Mouse (Mus musculus) skeletal muscle tissue, postnatal 0 days (tissue): ENCODE results near the gene Vmn1r101. TPM values are rescaled to one million over a fixed set of nuclear protein-coding genes. Genes with fewer than 3 reads are reported as not detected.

Source experiments
- polyA plus RNA-seq: library from polyadenylated mRNA; unstranded; fragments of >200 nt; fragmentation: Nextera tagmentation; extraction: Ambion mirVana; gene quantifications from 2 replicates; pipeline ENCODE4 v1.2.1, GENCODE M21; 2015

Vmn1r101 gene
- not detected in 2 replicates for polyA plus RNA-seq

GRCm38 (mm10) chr7:20442493-20442892, at the start of gene Vmn1r101:
TSS of gene Vmn1r101 (minus strand) at chr7:20442593.

GRCm38 (mm10) chr7:20474825-20475224, 32.4 kb upstream of the Vmn1r101 start, which contains the start of gene Gm10670:
TSS of gene Gm10670 (minus strand) at chr7:20474925.

GRCm38 (mm10) chr7:20417642-20418041, 24.8 kb downstream of the Vmn1r101 start, which contains the start of gene Vmn1r100:
TSS of gene Vmn1r100 (plus strand) at chr7:20417942.

Other genes with a start within 250 kb of the Vmn1r101 start
- gene Vmn1r95, start 248.9 kb downstream of the Vmn1r101 start, polyA plus RNA-seq: not detected in 2 replicates
- gene Gm6164, start 237.0 kb downstream of the Vmn1r101 start, polyA plus RNA-seq: not detected in 2 replicates
- gene Gm4498, start 208.8 kb downstream of the Vmn1r101 start, polyA plus RNA-seq: not detected in 2 replicates
- not detected in 2 replicates for gene Gm5890, start 179.8 kb downstream of the Vmn1r101 start, polyA plus RNA-seq
- not detected in 2 replicates for gene Gm4133, start 108.5 kb downstream of the Vmn1r101 start, polyA plus RNA-seq
- gene Gm5728, start 67.2 kb downstream of the Vmn1r101 start, polyA plus RNA-seq: not detected in 2 replicates
- gene Vmn1r100, start 24.7 kb downstream of the Vmn1r101 start, polyA plus RNA-seq: not detected in 2 replicates
- gene Gm10670, start 32.3 kb upstream of the Vmn1r101 start, polyA plus RNA-seq: not detected in 2 replicates
- not detected in 2 replicates for gene Vmn1r103, start 67.9 kb upstream of the Vmn1r101 start, polyA plus RNA-seq
- gene Vmn1r104, start 91.2 kb upstream of the Vmn1r101 start, polyA plus RNA-seq: not detected in 2 replicates
- gene Gm5726, start 103.2 kb upstream of the Vmn1r101 start, polyA plus RNA-seq: not detected in 2 replicates
- gene Gm4141, start 133.6 kb upstream of the Vmn1r101 start, polyA plus RNA-seq: not detected in 2 replicates
- not detected in 2 replicates for gene Gm4513, start 156.4 kb upstream of the Vmn1r101 start, polyA plus RNA-seq
- not detected in 2 replicates for gene Vmn1r107, start 226.3 kb upstream of the Vmn1r101 start, polyA plus RNA-seq